Mouse (Mus musculus) lung, embryonic 16.5 days (tissue): Measurements from ENCODE around the gene Gm5039. TPM values are rescaled to one million over a fixed set of nuclear protein-coding genes. Genes with fewer than 3 reads are reported as not detected.
"Not testable (repeated sequence)": the region's sequence is repeated elsewhere in the genome, so short reads cannot be mapped to it uniquely, and the experiment has no call there.

Source experiments
- ATAC-seq: fragments of 200-750 bp; cut with Nextera tagmentation; 2 replicates; pipeline ENCODE4 v1.8.0; 2017; ENCODE audit warnings: low read depth, mild to moderate bottlenecking, moderate library complexity
- H3K27ac ChIP-seq: fragments of 300-500 bp; sonication (generic); 2 replicates; pipeline ENCODE4 v1.5.1; 2014; ENCODE audit warnings: mild to moderate bottlenecking, control low read depth, low read length
- H3K27me3 ChIP-seq: fragments of 300-500 bp; sonication (generic); 2 replicates; pipeline ENCODE4 v1.6.1; 2014; ENCODE audit warnings: low read depth, low read length, mixed read lengths; ENCODE audit not compliant: control insufficient read depth, insufficient read depth
- H3K36me3 ChIP-seq: fragments of 300-500 bp; sonication (generic); 2 replicates; pipeline ENCODE4 v1.6.1; 2014; ENCODE audit warnings: low read length; ENCODE audit not compliant: control insufficient read depth, insufficient read depth
- H3K4me1 ChIP-seq: fragments of 300-500 bp; sonication (generic); replicated peaks from 2 replicates; pipeline ENCODE4 v1.6.1; 2014; ENCODE audit warnings: low read length, mixed read lengths; ENCODE audit not compliant: control insufficient read depth, insufficient read depth
- H3K4me2 ChIP-seq: fragments of 300-500 bp; sonication (generic); 2 replicates; pipeline ENCODE4 v1.6.1; 2014; ENCODE audit warnings: low read depth, low read length, control low read depth
- H3K4me3 ChIP-seq: fragments of 300-500 bp; sonication (generic); 2 replicates; pipeline ENCODE4 v1.5.1; 2014; ENCODE audit warnings: mild to moderate bottlenecking, low read length, control low read depth
- H3K9ac ChIP-seq: fragments of 300-500 bp; sonication (generic); 2 replicates; pipeline ENCODE4 v1.6.1; 2014; ENCODE audit warnings: low read length, control low read depth
- H3K9me3 ChIP-seq: fragments of 300-500 bp; sonication (generic); 2 replicates; pipeline ENCODE4 v1.6.1; 2016; ENCODE audit warnings: low read length; ENCODE audit not compliant: control insufficient read depth
- WGBS: fragments of 180-500 bp; shearing (Covaris S2); extraction: QIAGEN DNeasy Blood & Tissue Kit; methylation state at CpG from one replicate; pipeline ENCODE4 v1.1.7; 2014; 5-methylcytosine and 5-hydroxymethylcytosine counted together
- polyA plus RNA-seq: library from polyadenylated mRNA; unstranded; fragments of >200 nt; fragmentation: Nextera tagmentation; extraction: Ambion mirVana; gene quantifications from 2 replicates; pipeline ENCODE4 v1.2.1, GENCODE M21; 2015

Gm5039 gene
- polyA plus RNA-seq, result not detected in 2 replicates

- not testable (repeated sequence) for H3K9me3 ChIP-seq, H3K9ac ChIP-seq, ATAC-seq, H3K27me3 ChIP-seq, H3K36me3 ChIP-seq, H3K4me2 ChIP-seq, H3K4me3 ChIP-seq, H3K4me1 ChIP-seq, H3K27ac ChIP-seq
- WGBS, result 86% methylated on average over 2 of the region's 2 CpGs
Measured at GRCm38 (mm10) chr12:88323926-88324325, at the start of gene Gm5039. TSS of gene Gm5039 (minus strand) at chr12:88324026.

DNA sequence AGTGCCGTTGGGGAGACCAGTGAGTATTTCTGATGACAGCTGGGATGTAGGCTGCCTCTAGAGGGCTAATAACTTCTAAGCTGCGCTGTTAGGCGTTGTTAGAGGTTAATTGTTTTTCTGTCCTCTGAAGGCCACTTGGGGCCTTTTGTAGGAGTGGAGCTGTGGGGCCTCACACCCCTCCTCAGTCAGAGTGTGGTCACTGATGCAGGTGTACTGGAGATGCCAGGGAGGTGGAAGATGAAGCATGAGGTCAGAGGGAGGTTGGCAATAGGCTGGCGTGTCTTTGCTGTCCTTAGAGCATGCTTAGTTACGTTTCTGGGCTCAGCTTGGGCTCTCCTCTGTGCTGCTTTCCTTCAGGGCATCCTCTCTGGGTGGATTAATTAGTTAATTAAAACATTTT, 48.2 kb upstream of the Gm5039 start:
- Histone ChIP-seq H3K9me3 (no peaks in the 10 kb centered on the region), H3K36me3 (no peaks in the 10 kb centered on the region), H3K4me2 (no peak overlapping the region), H3K4me3 (no peak overlapping the region), H3K27ac (no peak overlapping the region), H3K27me3 (no peaks in the 10 kb centered on the region), H3K9ac (no peak overlapping the region), H3K4me1 (no peaks in the 10 kb centered on the region)
- ATAC-seq, result no peak
- whole genome bisulfite sequencing, result 66% methylated on average over 5 of the region's 5 CpGs

GRCm38 (mm10) chr12:88370321-88370720, 46.5 kb upstream of the Gm5039 start:
- H3K4me1 ChIP-seq, H3K4me2 ChIP-seq, ATAC-seq, H3K9ac ChIP-seq, H3K9me3 ChIP-seq, H3K4me3 ChIP-seq, H3K27ac ChIP-seq, H3K36me3 ChIP-seq, H3K27me3 ChIP-seq: not testable (repeated sequence)
- WGBS, result 0% methylated on average over 1 of the region's 1 CpGs

DNA sequence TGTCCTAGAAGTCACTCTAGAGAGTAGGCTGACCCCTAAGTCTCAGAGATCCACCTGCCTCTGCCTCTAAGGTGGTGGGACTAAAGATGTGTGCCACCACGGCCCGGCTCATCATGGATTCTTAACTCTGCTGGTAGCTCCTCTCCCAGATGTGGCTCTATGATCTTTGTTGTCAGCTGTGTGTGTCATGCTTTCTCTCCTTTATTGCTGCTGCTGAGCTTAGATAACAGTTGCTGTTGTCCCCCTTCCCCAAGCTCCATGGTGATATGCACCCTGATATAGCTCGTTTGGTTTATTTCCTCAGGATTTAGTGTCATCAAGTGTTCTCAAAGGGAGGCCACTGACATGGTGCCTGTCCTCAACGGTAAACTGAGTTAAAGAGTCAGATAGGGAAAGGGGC, 45.9 kb upstream of the Gm5039 start:
- H3K9ac ChIP-seq, H3K27me3 ChIP-seq, H3K36me3 ChIP-seq, H3K9me3 ChIP-seq, H3K4me2 ChIP-seq, H3K27ac ChIP-seq, ATAC-seq, H3K4me1 ChIP-seq, H3K4me3 ChIP-seq: not testable (repeated sequence)
- 80% methylated on average over 4 of the region's 4 CpGs for WGBS

- H3K9ac ChIP-seq, result no peak overlapping the region
- 69% methylated on average over 4 of the region's 4 CpGs for WGBS
- H3K27me3 ChIP-seq, result no peaks in the 10 kb centered on the region
- ATAC-seq, result no peak
- H3K36me3 ChIP-seq, result no peaks in the 10 kb centered on the region
- H3K4me2 ChIP-seq, result no peak overlapping the region
- H3K9me3 ChIP-seq, result no peaks in the 10 kb centered on the region
- no peak overlapping the region for H3K27ac ChIP-seq
- H3K4me1 ChIP-seq, result no peaks in the 10 kb centered on the region
- H3K4me3 ChIP-seq, result no peak overlapping the region
Measured at GRCm38 (mm10) chr12:88368618-88369017, 44.8 kb upstream of the Gm5039 start.

DNA sequence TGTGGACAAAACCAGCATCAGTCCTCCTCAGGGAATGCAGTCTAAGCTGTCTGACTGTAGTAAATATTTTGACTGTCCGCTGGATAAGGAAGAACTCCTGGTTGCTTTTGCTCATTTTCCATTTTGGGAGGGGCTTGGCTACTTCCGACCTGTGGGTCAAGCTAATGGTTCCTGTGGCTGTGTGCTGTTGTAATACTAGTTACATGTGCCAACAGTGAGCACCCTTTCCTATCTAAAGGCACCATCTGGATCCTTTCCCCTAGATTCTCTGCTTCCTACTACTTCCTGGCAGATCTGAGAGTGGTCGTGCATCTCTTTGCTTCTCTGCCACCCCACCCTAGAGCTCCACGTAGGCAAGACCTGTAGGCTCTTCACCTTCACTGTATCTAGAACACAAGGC, 43.8 kb upstream of the Gm5039 start:
- no peak for ATAC-seq
- Histone ChIP-seq H3K4me3 (no peak overlapping the region), H3K4me1 (no peaks in the 10 kb centered on the region), H3K4me2 (no peak overlapping the region), H3K27me3 (no peaks in the 10 kb centered on the region), H3K36me3 (no peaks in the 10 kb centered on the region), H3K9ac (no peak overlapping the region), H3K9me3 (no peaks in the 10 kb centered on the region), H3K27ac (no peak overlapping the region)
- 72% methylated on average over 4 of the region's 4 CpGs for WGBS

- Histone ChIP-seq H3K27ac (no peak overlapping the region), H3K4me3 (peak overlapping the region; percentile 82), H3K27me3 (no peaks in the 10 kb centered on the region), H3K4me1 (no peaks in the 10 kb centered on the region; the same call in 1 of the 2 replicates), H3K9me3 (no peaks in the 10 kb centered on the region), H3K36me3 (no peaks in the 10 kb centered on the region), H3K9ac (peak overlapping the region; percentile 80), H3K4me2 (peak overlapping the region; percentile 78)
- WGBS, result 40% methylated on average over 9 of the region's 9 CpGs
- no peak; the same call in 1 of the 2 replicates for ATAC-seq
Measured at GRCm38 (mm10) chr12:88361120-88361445, 37.3 kb upstream of the Gm5039 start.

DNA sequence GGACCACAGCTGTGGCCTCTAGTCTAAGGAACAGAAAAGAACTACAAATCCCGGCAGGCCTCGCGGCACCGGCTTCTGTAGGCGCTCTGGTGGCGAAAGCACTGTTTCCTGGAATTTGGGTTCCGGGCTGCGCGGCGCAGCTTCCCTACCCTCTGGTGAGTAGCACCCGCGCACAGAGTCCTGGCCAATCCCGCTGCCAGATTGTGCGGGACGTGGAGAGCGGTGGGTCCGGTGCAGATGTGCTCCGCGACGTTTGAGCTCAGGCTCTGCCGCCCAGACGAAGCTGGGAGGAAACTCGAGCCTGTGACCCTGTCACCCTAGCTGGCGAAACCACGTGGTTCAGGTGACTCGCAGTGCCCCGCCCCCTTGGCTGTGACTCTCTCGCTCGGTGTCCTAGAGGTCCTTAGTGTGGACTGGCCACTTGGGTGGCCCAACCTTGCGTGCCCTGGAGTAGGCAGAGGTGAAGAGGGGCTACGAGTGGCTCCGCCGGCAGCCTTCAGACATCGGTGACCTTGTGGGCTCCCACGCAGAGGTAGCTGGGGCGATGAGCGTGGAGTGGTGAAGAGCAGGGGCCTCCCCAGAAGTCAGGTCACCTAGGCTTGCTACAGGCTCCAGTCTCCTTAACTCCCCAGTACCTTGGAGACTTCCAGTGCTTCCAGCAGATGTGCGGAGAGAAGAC, 36.8 kb upstream of the Gm5039 start, which contains the start of gene Adck1:
Gene Adck1 (plus strand): TSS at position 114 of the 679 bp plus-strand sequence.
- Histone ChIP-seq H3K36me3 (no peaks in the 10 kb centered on the region), H3K27ac (peak within 1 kb of the TSS; percentile 58), H3K9ac (peak within 1 kb of the TSS; percentile 80), H3K9me3 (no peaks in the 10 kb centered on the region), H3K27me3 (no peaks in the 10 kb centered on the region), H3K4me3 (peak within 1 kb of the TSS; percentile 82), H3K4me2 (peak within 1 kb of the TSS; percentile 78), H3K4me1 (no peaks in the 10 kb centered on the region; the same call in 1 of the 2 replicates)
- under 1% methylated on average over 38 of the region's 38 CpGs for WGBS
- ATAC-seq, result peak; percentile 97

DNA sequence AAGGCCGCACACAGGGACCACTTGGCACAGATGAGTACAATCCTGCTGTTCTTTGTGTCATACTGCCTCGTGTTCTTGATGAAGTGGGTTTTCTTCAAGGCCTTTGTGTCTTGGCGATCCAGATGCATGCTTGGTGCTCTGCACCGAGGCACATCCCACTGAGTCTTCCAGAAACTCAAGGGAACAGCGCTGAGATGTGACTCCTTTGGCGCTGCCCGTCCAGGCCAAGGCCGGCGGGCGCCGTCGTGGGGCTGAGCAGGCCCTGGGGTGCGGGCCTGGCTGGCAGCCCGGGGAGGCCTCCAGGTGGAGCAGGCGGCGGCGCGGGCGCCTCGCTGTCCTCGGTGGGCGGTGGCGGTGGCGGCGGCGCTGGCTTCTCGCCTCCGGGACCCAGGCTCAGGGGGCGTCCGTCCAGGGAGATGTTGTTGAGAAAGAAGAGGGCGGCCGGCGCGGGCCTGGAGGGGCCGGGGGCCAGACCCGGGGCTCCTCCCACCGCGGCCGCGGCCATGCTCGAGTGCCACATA, 30.4 kb upstream of the Gm5039 start:
- WGBS, result 21% methylated on average over 31 of the region's 41 CpGs
- Histone ChIP-seq H3K9ac (peak overlapping the region; percentile 60), H3K36me3 (no peaks in the 10 kb centered on the region), H3K4me1 (no peaks in the 10 kb centered on the region), H3K27me3 (no peaks in the 10 kb centered on the region), H3K27ac (no peak overlapping the region), H3K9me3 (no peaks in the 10 kb centered on the region), H3K4me3 (peak overlapping the region; percentile 40), H3K4me2 (peak overlapping the region; percentile 55)
- ATAC-seq, result peak; percentile 71; the same call in 1 of the 2 replicates
